Mouse (Mus musculus): ENCODE data around the gene Tenm3.

- TF ChIP-seq MAX (IDR thresholded peaks at IDR 0.05; ENCODE audit: low read length), result no peak
- no peak for TF ChIP-seq MXI1 (IDR thresholded peaks at IDR 0.05; ENCODE audit: low read depth, low read length)
- no peak for TF ChIP-seq CTCF (conservative IDR thresholded peaks at IDR 0.05 in 1 of 2, IDR thresholded peaks at IDR 0.05 in 1 of 2; ENCODE audit: low read depth in 2 of 2, low read length in 2 of 2)
- TF ChIP-seq POLR2A (IDR thresholded peaks at IDR 0.05; ENCODE audit: low read depth, low read length), result no peak
- no peak for TF ChIP-seq E2F4 (IDR thresholded peaks at IDR 0.05; ENCODE audit: insufficient replicate concordance, low read depth, low read length)
Observed at GRCm38 (mm10) chr8:48522004-48522403, 321.7 kb downstream of the Tenm3 start.

Measured in CH12.LX (cell line).